Mouse (Mus musculus): Measurements from ENCODE around the gene Rita1. TPM values are rescaled to one million over a fixed set of nuclear protein-coding genes. Genes with fewer than 3 reads are reported as not detected.

The Rita1 gene
- polyA plus RNA-seq, 1 experiment = 58.5 TPM

GRCm38 (mm10) chr5:120574469-120575063 lies 37.8 kb downstream of the Rita1 start:
- no peak for TF ChIP-seq GATA1 (IDR thresholded peaks at IDR 0.05; ENCODE audit: low read length)

- no peak for TF ChIP-seq GATA1 (IDR thresholded peaks at IDR 0.05; ENCODE audit: low read length)
These were observed 41.2 kb downstream of the Rita1 start for GRCm38 (mm10) chr5:120571056-120571740.

GRCm38 (mm10) chr5:120570289-120570897 lies 42.0 kb downstream of the Rita1 start:
- TF ChIP-seq GATA1 (IDR thresholded peaks at IDR 0.05; ENCODE audit: low read length) = no peak

DNA sequence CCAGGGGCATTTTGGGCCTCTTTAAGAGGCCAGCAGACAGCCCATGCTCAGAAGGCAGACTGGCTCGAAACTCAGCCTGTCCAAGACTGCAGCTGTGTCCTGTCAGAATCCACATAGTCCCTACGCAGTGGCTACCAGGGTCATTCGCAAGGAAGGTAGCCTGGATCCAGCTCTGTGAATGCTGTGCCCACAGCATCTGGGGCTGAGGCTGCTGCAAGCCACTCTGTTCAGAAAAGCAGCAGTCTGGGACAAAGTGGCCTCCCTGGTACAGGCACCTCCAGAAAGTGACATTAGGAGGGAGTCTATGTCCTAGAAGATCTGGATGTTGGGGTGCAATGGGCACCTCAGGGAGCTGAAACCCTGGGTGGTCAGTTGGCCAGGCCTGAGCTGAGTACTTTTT lies 42.6 kb downstream of the Rita1 start:
- TF ChIP-seq GATA1 (IDR thresholded peaks at IDR 0.05; ENCODE audit: low read length) = no peak

DNA sequence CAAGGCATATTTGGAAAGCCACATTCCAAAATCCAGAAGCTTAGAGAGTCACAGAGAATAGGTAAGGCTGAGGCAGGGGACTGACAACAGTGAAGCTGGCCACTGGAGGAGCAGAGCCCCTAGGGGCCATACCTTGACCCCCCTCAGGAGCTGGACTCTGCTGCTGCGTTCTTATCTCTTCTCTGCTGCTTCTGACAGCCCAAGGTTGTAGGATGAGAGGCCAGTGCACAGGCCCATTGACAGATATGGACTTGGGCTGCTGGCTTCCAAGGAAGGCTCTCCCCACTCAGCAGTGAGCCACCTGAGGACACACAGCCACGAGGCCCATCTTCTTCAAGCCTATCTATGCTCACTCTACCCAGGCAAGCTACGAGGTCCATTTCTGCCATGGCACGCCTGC lies 43.4 kb downstream of the Rita1 start:
- no peak for TF ChIP-seq GATA1 (IDR thresholded peaks at IDR 0.05; ENCODE audit: low read length)

GRCm38 (mm10) chr5:120568336-120568768 lies 44.0 kb downstream of the Rita1 start:
- no peak for TF ChIP-seq GATA1 (IDR thresholded peaks at IDR 0.05; ENCODE audit: low read length)

GRCm38 (mm10) chr5:120567761-120568211 lies 44.6 kb downstream of the Rita1 start:
- TF ChIP-seq GATA1 (IDR thresholded peaks at IDR 0.05; ENCODE audit: low read length) = no peak

GRCm38 (mm10) chr5:120567253-120567701 lies 45.1 kb downstream of the Rita1 start:
- no peak for TF ChIP-seq GATA1 (IDR thresholded peaks at IDR 0.05; ENCODE audit: low read length)

DNA sequence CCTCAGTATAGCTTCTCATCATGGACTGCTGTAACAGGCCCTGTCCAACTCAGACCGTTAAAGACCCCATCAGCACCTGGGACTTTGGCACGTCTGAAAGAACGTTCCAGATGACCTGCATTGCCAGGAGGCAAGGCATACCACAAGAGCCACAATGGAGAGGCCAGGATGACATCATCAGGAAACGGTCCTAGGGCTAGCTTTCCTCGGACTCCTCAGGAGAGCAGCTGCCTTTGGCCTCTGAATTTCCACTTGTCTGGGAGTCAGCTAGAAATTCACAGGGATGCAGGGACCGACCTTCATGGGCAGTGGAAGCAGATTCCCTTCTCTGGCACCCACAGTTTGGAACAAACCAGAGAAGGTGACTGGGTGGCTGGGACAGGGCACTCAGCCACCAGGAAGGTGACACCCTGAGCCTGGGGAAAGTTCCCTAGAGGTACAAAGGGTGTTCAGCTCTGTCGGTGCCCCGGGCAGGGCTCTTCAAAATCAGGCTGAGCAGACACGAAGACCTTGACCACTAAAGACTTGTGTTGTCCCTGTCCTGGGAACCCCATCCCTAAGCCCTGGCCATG lies 45.6 kb downstream of the Rita1 start:
- TF ChIP-seq GATA1 (IDR thresholded peaks at IDR 0.05; ENCODE audit: low read length) = no peak

GRCm38 (mm10) chr5:120566101-120566500 lies 46.3 kb downstream of the Rita1 start:
- no peak for TF ChIP-seq GATA1 (IDR thresholded peaks at IDR 0.05; ENCODE audit: low read length)

GRCm38 (mm10) chr5:120565171-120565905 lies 47.1 kb downstream of the Rita1 start:
- TF ChIP-seq GATA1 (IDR thresholded peaks at IDR 0.05; ENCODE audit: low read length) = no peak

- no peak for TF ChIP-seq GATA1 (IDR thresholded peaks at IDR 0.05; ENCODE audit: low read length)
These were observed 48.5 kb downstream of the Rita1 start for GRCm38 (mm10) chr5:120563914-120564311.

DNA sequence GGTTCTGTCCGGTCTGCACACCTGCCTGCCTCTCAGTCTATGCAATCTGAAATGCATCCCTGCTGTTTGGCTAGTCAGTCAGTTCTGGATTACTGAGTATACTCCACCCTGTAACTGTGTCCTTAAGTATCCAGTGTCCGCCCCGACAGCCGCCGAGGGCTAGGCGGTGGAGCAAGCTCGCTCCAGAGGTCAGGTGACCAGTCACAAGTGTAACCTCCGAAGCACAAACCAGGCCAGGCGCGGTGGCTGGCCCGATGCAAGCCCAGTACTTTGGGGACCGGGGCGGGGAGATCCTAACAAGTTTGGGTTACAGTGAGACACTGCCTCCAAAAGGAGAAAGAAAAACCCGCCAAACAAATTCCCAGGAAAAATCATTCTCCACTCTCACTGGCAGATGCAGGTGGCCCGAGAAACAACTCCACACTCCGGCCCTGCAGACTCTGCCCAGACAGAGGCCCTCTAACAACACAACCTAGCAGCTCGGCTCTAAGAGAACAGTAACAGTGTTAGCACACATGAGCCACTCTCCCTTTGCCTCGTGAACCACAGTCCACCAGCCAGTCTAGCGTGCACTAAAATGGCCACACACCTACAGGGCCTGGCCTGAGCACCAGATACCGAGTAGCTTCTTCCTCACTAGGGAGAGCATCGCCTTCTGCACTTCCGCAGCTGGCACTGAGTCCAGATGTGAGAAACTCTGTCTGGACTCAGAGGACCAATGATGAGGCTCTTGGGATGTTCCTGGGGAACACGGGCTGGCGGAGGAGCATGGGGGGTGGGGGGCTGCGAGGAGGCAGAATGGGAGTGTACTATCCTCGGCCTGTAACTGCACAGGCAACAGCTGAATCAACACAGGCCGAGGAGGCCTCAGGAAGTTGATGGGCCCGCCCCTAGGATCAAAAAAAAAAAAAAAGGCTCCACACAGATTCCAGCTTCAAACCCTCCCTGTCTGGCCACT lies 49.2 kb downstream of the Rita1 start:
- TF ChIP-seq GATA1 (IDR thresholded peaks at IDR 0.05; ENCODE audit: low read length) = no peak

GRCm38 (mm10) chr5:120560616-120561311 lies 51.6 kb downstream of the Rita1 start:
- no peak for TF ChIP-seq GATA1 (IDR thresholded peaks at IDR 0.05; ENCODE audit: low read length)

All from G1E-ER4 (cell line).